Mouse (Mus musculus) heart, postnatal 0 days (tissue): ENCODE measurements at regions not wholly inside any gene's neighbourhood (a gene's known extent, or its start where the extent isn't known, plus 50 kb on each side); places are given as distances from the start of the nearest gene placed in this dataset.

ENCODE experiments used
- ATAC-seq: fragments of 200-750 bp; cut with Nextera tagmentation; 2 replicates; pipeline ENCODE4 v1.8.0; 2017; ENCODE audit warnings: low read depth, moderate number of reproducible peaks, moderate library complexity; ENCODE audit not compliant: insufficient read depth
- DNase-seq: peaks from one replicate; pipeline ENCODE4 v3.0.0-alpha.2; 2016; ENCODE audit warnings: low spot score
- H3K27ac ChIP-seq: fragments of 300-500 bp; sonication (generic); 2 replicates; pipeline ENCODE4 v1.5.1; 2014; ENCODE audit warnings: low read depth, mild to moderate bottlenecking
- H3K27me3 ChIP-seq: fragments of 300-500 bp; sonication (generic); 2 replicates; pipeline ENCODE4 v1.6.1; 2014; ENCODE audit warnings: low read length, mixed read lengths; ENCODE audit not compliant: control insufficient read depth, insufficient read depth
- H3K36me3 ChIP-seq: fragments of 300-500 bp; sonication (generic); replicated peaks from 2 replicates; pipeline ENCODE4 v1.6.1; 2014; ENCODE audit warnings: low read length, mixed read lengths; ENCODE audit not compliant: control insufficient read depth, insufficient read depth
- H3K4me1 ChIP-seq: fragments of 300-500 bp; sonication (generic); 2 replicates; pipeline ENCODE4 v1.6.1; 2014; ENCODE audit warnings: antibody characterized with exemption; ENCODE audit not compliant: control insufficient read depth, insufficient read depth
- H3K4me2 ChIP-seq: fragments of 300-500 bp; sonication (generic); 2 replicates; pipeline ENCODE4 v1.6.1; 2014; ENCODE audit warnings: low read depth, mild to moderate bottlenecking, low read length, moderate library complexity
- H3K4me3 ChIP-seq: fragments of 300-500 bp; sonication (generic); 2 replicates; pipeline ENCODE4 v1.5.1; 2014; ENCODE audit warnings: low read depth, low read length
- H3K9ac ChIP-seq: fragments of 300-500 bp; sonication (generic); replicated peaks from 2 replicates; pipeline ENCODE4 v1.6.1; 2014; ENCODE audit warnings: low read depth, low read length, mixed read lengths
- H3K9me3 ChIP-seq: fragments of 300-500 bp; sonication (generic); replicated peaks from 2 replicates; pipeline ENCODE4 v1.6.1; 2016; ENCODE audit warnings: low read length; ENCODE audit not compliant: control insufficient read depth
- CTCF ChIP-seq: IDR thresholded peaks from 2 replicates; pipeline ENCODE4 v1.5.1; 2016; ENCODE audit warnings: antibody characterized with exemption, control low read depth, low read depth
- EP300 ChIP-seq: IDR thresholded peaks from 2 replicates; pipeline ENCODE4 v1.6.1; 2016; ENCODE audit warnings: antibody characterized with exemption, low read depth
- WGBS: fragments of 180-500 bp; shearing (Covaris S2); extraction: QIAGEN DNeasy Blood & Tissue Kit; methylation state at CpG from one replicate; pipeline ENCODE4 v1.1.7; 2014; 5-methylcytosine and 5-hydroxymethylcytosine counted together

DNA sequence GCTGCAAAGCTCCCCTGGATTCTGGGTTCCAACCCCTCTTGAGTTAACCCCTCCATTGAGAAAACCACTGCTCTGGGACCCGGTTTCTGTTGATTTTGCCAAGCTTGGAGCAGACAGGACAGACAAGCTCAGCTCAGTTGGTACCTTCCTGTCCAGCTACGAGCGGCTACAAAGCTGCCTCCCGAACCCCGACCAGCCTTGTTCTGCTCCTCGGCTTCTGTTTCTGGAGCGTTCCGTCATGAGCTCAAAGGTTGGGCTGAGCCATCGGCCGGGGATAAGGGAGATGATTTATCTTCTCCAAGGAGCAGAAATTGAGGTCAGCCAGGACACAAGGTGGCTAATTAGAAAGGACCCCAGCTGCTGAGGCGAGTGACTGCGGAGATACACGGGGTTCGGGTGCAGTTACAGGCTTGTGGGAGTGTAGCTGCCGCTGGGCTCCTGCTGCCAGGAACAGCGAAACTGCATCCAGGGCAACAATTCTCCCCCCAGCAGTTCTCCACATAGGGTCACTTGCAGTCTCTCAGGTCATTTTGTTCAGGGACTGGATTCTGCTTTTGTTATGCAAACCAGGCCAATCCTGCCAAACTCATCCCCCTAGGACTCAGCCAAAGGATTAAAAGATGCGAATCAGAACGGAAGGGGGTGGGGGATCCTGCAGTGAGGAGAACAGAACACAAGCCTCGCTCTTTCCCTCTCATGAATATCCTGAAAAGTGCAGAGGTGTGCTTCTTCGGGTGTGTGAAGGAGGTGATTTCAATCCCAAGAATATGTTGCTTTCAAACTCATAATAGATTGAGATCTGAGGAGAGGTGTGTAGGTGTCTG, 50.0 kb upstream of the Tmem132d start:
- DNase-seq = no peak
- WGBS = 6% methylated on average over 20 of the region's 20 CpGs
- Histone ChIP-seq H3K9me3 (no peaks in the 10 kb centered on the region), H3K27ac (no peak overlapping the region), H3K9ac (no peak overlapping the region), H3K4me3 (no peak overlapping the region), H3K36me3 (no peaks in the 10 kb centered on the region), H3K4me1 (no peaks in the 10 kb centered on the region), H3K27me3 (0 out of 2 replicates have a peak, but pooled peaks cover 7% of the 10 kb centered on the region), H3K4me2 (no peak overlapping the region)
- TF ChIP-seq CTCF (no peak), EP300 (no peak)
- ATAC-seq = no peak
